Mouse (Mus musculus): ENCODE measurements around the gene Plpp7. TPM values are rescaled to one million over a fixed set of nuclear protein-coding genes. Genes with fewer than 3 reads are reported as not detected.
A peak's percentile ranks its signal among the peaks of the same experiment; 100 is the strongest.

The Plpp7 gene
- polyA plus RNA-seq, 1 experiment from 2014 or later = 7.3 TPM

DNA sequence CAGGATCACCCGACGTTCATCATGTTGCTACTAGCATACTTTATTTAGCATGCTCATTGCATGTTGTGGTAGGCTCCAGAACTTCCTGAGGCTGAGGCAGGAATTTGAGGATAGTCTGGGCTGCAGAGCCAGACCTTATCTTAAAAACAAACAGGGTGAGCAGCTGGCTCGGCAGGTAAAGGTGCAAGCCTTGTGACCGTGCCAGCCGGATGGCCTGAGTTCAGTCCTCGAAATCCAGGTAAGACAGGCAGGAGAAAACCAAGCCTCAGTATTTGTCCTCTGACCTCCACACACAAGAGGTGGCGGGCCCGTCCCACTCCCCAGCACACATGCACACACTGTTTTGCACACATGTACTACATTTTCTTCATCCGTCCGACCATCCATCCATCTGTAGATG is 61.3 kb downstream of the Plpp7 start:
- Histone ChIP-seq H3K27ac (ENCODE audit: low read depth, low read length) (peak overlapping the region; percentile 41), H3K9me3 (ENCODE audit: control insufficient read depth, low read length) (no peaks in the 10 kb centered on the region), H3K4me2 (peak overlapping the region; percentile 19; the same call in 1 of the 2 replicates), H3K36me3 (ENCODE audit: control insufficient read depth, insufficient read depth, low read length) (peaks cover 2% of the 10 kb centered on the region; the same call in 1 of the 2 replicates), H3K27me3 (ENCODE audit: control insufficient read depth, insufficient read depth, low read length) (no peaks in the 10 kb centered on the region), H3K4me3 (ENCODE audit: low read depth, low read length) (no peak overlapping the region), H3K4me1 (ENCODE audit: control insufficient read depth, insufficient read depth, low read length) (peaks cover 61% of the 10 kb centered on the region), H3K9ac (ENCODE audit: low read length) (peak overlapping the region; percentile 33; the same call in 1 of the 2 replicates)
- ATAC-seq (ENCODE audit: low FRiP score) = no peak
- no peak for DNase-seq (ENCODE audit: low spot score, missing footprints)
- WGBS = 79% methylated on average over 10 of the region's 10 CpGs

DNA sequence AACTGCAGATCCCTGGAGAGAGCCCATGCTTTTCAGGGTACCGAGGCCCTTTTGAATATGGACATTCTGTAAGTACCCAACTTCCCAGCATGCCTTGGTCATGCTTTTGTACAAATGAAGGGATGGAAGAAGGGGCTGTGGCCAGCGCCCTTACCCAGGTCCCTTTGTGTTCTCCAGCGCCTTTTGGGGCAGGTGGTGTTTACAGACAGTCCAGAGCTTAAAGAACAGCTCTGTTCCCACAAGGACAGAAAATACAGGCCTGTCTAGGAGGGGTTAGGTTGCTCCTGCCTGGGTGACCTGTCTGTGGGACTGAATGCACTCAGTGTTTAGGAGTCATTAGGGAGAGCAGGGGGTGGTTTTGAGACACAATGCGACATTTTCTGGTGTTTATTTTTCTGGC is 62.0 kb downstream of the Plpp7 start:
- Histone ChIP-seq H3K4me2 (peak overlapping the region; percentile 19), H3K4me1 (ENCODE audit: control insufficient read depth, insufficient read depth, low read length) (peaks cover 59% of the 10 kb centered on the region), H3K9ac (ENCODE audit: low read length) (peak overlapping the region; percentile 33), H3K36me3 (ENCODE audit: control insufficient read depth, insufficient read depth, low read length) (peaks cover 2% of the 10 kb centered on the region; the same call in 1 of the 2 replicates), H3K4me3 (ENCODE audit: low read depth, low read length) (no peak overlapping the region), H3K27me3 (ENCODE audit: control insufficient read depth, insufficient read depth, low read length) (no peaks in the 10 kb centered on the region), H3K9me3 (ENCODE audit: control insufficient read depth, low read length) (no peaks in the 10 kb centered on the region), H3K27ac (ENCODE audit: low read depth, low read length) (peak overlapping the region; percentile 41)
- WGBS = 22% methylated on average over 4 of the region's 4 CpGs
- 0 out of 2 replicates have a peak, but pooled peaks have one; percentile 28 for ATAC-seq (ENCODE audit: low FRiP score)
- DNase-seq (ENCODE audit: low spot score, missing footprints) = no peak

DNA sequence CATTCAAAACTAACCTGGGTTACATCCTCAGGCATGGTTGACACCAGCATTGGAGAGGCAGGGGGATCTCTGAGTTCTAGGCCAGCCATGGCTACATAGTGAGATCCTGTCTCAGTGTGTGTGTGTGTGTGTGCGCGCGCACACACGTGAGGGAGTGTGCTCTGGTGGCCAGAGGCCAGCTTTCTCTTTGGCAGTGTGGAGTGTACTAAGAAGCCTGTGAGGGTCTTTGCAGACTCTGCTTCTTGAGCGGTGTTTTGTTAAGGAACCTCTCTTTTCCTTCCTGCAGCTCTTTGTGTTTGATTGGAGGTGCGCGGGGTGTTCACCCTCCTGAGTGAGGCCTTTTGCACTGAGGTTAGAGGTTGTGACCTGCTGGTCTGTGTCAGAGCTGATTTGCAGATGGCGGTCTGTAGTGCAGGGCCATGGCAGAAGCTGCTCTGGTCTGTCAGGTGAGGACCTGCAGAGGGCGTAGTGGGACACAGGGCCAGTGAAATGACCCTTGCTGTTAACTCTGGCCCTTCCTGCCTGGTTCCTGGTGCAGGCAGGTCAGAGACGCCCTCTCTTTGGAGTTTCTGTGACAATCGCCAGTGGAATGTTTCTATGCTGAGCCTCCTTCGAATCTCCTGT is 63.4 kb downstream of the Plpp7 start:
- 66% methylated on average over 12 of the region's 12 CpGs for WGBS
- peaks cover 45% of the 10 kb centered on the region for H3K4me1 ChIP-seq (ENCODE audit: control insufficient read depth, insufficient read depth, low read length)
- H3K4me2 ChIP-seq = no peak overlapping the region

More for the DNA sequence above, 63.4 kb downstream of the Plpp7 start:
- no peak overlapping the region for H3K4me3 ChIP-seq (ENCODE audit: low read depth, low read length)
- ATAC-seq (ENCODE audit: low FRiP score) (no peak), DNase-seq (ENCODE audit: low spot score, missing footprints) (no peak)
- no peak overlapping the region for H3K27ac ChIP-seq (ENCODE audit: low read depth, low read length)
- H3K27me3 ChIP-seq (ENCODE audit: control insufficient read depth, insufficient read depth, low read length) = no peaks in the 10 kb centered on the region
- H3K9me3 ChIP-seq (ENCODE audit: control insufficient read depth, low read length) = no peaks in the 10 kb centered on the region
- no peak overlapping the region for H3K9ac ChIP-seq (ENCODE audit: low read length)
- H3K36me3 ChIP-seq (ENCODE audit: control insufficient read depth, insufficient read depth, low read length) = peaks cover 2% of the 10 kb centered on the region; the same call in 1 of the 2 replicates

Small RNA genes within 50 kb of the gene (microRNA-seq; reads per million reads assigned to microRNA genes)
- gene Mir7674 = 0.76 reads per million

Other genes starting within 250 kb of the Plpp7 start
- gene Fibcd1, start 249.5 kb upstream of the Plpp7 start, polyA plus RNA-seq (2014; fragmentation: Nextera tagmentation; extraction: Ambion mirVana) = 0.83 and 1.7 TPM in 2 replicates
- 7.7 and 9.6 TPM in 2 replicates for gene Lamc3, start 208.2 kb upstream of the Plpp7 start, polyA plus RNA-seq (2014; fragmentation: Nextera tagmentation; extraction: Ambion mirVana)
- gene Aif1l, start 145.4 kb upstream of the Plpp7 start, polyA plus RNA-seq (2014; fragmentation: Nextera tagmentation; extraction: Ambion mirVana) = 65.0 and 65.7 TPM in 2 replicates
- gene Nup214, start 121.1 kb upstream of the Plpp7 start, polyA plus RNA-seq (2014; fragmentation: Nextera tagmentation; extraction: Ambion mirVana) = 64.6 and 64.7 TPM in 2 replicates
- gene Fam78a, start 10.7 kb upstream of the Plpp7 start, polyA plus RNA-seq (2014; fragmentation: Nextera tagmentation; extraction: Ambion mirVana) = 0.60 and 1.3 TPM in 2 replicates
- 52.6 and 64.1 TPM in 2 replicates for gene Prrc2b, start 55.6 kb downstream of the Plpp7 start, polyA plus RNA-seq (2014; fragmentation: Nextera tagmentation; extraction: Ambion mirVana)
- gene Pomt1, start 141.1 kb downstream of the Plpp7 start, polyA plus RNA-seq (2014; fragmentation: Nextera tagmentation; extraction: Ambion mirVana) = 16.4 and 22.0 TPM in 2 replicates
- 70.9 and 73.2 TPM in 2 replicates for gene Uck1, start 164.6 kb downstream of the Plpp7 start, polyA plus RNA-seq (2014; fragmentation: Nextera tagmentation; extraction: Ambion mirVana)
- gene Golga2, start 191.9 kb downstream of the Plpp7 start, polyA plus RNA-seq (2014; fragmentation: Nextera tagmentation; extraction: Ambion mirVana) = 14.6 and 16.7 TPM in 2 replicates
- gene Swi5, start 192.5 kb downstream of the Plpp7 start, polyA plus RNA-seq (2014; fragmentation: Nextera tagmentation; extraction: Ambion mirVana) = 382 and 417 TPM in 2 replicates